Mouse (Mus musculus) layer of hippocampus, adult 18-20 months (tissue): Measurements from ENCODE around the gene Cables2. TPM values are rescaled to one million over a fixed set of nuclear protein-coding genes. Genes with fewer than 3 reads are reported as not detected.

Source experiments
- DNase-seq, 2 experiments: peaks; one replicate each; pipeline ENCODE4 v3.0.0; 2022; ENCODE audit warnings: low spot score in 2 of 2
- total RNA-seq, 2 experiments: library from RNA; stranded (reverse); gene quantifications; 2 replicates each; pipeline ENCODE4 v1.2.3; 2021

The Cables2 gene
- total RNA-seq, 2 experiments from 2014 or later = 31.6 to 35.5 TPM

DNA sequence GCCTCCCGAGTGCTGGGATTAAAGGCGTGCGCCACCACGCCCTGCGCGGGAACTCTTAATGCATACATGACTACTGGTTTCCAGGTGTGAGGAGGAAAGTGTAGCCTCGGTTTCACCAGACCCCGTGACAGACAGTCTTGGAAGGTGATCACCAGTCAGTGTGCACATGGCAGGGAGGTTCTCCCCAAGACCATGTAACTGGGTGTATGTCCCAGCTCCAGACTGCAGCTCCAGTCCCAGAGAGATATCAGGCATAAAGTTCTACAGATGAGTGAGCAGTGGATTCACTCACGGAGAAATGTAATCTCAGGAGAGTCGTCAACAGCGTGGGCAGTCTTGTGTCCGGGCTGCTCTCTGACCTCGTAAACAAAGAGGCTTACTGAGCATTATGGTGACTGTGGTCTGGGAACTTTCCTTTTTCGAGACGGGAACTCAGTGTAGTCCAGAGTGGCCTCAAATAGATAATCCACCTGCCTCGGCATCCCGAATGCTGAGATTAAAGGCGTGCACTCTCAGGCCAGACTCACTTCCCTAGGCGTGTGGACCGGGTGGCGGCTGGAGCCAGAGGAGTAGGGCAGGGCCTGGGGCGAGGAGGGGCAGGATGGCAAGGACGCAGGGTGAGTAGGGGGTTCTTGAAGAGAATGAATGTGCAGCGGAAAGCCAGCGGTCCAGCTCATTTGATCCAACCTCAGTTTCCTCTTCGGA, 16.8 kb downstream of the Cables2 start:
- DNase-seq = no peak

DNA sequence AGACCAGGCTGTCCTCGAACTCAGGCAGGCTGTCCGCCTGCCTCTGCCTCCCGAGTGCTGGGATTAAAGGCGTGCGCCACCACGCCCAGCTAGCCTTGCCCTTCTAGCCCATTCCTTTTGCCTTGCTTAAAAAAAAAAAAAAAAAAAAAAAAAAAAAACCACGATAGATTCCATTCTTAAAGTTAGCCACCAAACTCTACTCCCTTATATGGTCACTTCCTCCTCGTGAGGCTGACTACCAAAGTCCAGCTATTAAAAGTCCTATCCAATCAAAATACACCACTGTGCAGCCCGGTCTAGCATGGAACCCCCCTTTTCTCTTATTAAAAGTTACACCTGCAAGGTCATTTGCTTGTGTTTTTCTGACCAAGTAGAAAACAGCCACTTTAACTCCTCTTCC, 17.6 kb downstream of the Cables2 start:
- no peak for DNase-seq

DNA sequence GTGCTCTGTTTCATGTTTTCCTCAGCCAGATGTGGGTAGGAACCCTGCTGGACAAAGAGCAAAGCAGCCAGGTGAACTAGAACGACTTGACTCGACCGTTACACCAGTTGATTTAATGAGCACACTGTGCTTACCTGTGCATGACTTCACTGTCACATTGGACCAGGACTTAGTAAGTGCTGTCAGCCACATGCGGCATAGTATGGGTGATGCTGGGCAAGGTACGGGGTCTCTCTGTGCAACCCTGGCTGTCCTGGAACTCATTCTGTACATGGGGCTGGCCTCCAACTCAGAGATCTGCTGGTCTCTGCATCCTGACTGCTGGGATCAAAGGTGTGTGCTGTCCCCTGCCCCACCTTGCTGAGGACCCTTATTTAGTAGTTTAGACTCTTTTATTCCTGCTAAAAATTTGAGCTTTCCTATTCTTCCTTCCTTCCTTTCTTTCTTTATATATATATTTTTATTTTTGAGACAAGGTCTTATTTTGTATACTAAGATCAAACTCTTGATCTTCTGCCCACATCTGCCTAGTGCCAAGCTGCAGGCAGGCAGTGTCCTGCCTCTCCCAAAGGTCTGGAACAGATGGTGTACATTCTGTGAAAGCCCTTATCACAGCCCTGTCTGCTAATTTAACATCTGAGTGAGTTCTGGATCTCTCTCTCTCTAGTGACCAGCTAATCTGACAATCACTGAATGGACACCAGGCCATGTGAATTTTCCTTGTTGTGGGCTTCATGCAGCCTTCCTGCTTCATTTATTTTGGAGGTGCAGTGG, 18.7 kb downstream of the Cables2 start:
- no peak for DNase-seq

DNA sequence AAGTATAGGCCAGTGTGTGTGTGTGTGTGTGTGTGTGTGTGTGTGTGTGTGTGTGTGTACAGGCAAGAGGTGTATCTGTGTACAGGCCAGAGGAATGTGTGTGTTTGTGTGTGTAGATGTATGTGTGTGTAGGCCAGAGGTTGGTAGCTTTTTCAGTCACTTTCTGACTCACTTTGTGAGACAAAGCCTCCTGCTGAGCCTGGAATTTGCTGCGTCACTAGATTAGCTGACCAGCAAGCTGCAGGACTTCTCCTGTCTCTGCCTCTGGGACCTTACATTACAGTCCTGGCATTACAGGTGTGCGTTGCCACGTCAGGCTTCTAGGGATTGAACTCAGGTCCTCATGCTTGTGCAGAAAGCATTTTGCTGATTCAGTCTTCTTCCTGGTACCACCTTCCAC, 21.5 kb downstream of the Cables2 start:
- no peak for DNase-seq

DNA sequence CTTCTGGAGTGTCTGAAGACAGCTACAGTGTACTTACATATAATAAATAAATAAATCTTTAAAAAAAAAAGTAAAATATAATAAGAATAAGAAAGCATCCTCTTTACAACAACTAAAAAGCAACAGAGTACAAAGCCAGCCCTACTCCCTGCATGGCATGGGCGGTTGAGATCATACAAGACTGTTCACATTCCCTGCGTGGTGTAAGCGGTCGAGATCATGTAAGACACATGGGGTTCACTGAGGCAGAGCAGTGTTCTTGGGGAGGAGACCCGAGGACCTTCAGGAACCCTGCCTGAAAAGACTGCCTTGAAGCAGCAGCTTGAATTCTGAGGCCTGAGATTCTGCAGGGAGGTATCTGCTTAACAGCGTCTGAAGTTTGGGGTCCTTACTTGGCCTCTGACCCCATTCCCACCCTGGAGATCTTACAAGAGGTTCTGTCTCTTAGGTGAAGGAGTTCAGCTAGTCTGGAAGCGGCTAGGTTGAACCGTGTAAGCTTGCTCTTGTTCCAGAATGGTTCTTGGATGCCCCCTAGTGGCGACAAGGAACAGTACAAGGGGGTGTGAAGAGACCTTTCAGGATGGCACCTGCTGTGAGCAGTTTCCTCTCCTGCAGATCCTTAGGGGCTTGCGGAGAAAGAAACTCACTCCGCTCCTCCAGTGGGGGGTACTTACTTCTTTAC, 22.2 kb downstream of the Cables2 start:
- peak; percentile 69 to 83 for DNase-seq

DNA sequence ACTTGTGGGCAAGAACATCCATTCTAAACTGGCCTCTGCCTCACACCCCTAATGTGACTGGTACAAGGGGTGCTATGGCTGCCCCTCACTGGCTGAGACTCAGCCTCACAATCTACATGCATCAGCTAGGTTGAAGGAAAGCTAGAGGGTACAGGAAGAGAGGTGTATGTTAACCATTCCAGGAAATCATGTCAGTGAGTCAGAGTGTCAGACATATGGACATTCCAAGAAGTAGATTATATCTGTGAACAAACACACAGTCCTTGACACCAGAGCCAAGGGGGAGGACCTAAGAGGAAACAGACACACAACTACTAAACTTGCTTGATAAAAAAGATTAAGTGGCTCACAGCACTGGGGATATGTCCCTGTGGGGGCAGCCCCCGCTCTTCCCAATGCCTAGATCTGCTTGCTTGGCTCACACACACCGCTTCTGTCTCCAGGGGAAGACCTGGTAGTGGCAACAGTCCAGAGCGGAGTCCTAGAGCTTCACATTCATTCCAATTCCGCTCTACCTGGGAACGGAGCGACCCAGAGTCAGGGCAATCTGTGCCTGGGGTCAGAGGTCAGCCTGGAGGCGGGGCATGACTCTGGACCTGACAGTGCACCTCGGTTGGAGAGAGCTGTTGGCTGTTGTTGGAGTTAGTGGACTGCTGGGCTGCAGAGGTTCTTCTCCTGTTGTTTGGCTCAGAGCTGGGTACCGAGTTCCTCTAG, 24.2 kb downstream of the Cables2 start:
- no peak for DNase-seq

DNA sequence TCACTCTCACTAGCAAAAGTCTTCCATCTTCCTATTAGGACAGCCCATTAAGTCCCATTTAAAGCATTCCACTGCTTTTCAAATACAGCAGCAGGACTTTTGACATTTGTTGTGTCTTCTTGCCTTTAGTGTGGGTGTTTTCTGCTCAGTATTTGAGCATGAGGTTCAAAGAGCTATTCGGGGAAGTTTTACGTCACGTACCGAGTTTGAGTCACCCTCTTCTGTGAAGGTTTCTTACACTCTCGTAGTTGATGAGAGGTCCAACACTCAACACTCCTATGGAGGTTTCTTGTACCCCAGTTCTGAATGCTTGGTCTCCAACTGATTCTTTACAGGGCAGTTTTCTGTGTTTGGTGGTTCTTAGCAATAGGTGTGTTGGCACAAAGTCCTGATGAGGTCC, 25.4 kb downstream of the Cables2 start:
- no peak for DNase-seq

DNA sequence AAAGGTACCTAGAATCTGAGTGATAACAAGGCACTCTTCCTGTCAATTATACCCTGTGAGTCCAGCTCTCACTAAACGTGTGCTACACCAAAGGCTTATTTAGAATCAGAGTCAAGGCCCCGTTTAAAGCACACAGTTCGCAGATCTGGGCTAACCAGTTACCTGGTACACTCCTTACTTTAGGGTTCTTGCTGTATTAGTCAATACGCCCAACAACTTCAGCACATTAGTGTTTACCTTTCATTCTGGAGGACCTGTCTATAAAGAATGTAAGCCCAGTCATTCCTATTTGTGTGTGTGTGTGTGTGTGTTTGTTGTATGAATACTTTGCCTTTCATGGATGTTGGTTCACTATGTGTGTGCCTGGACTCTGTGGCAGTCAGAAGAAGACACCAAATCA, 30.2 kb downstream of the Cables2 start:
- no peak for DNase-seq

DNA sequence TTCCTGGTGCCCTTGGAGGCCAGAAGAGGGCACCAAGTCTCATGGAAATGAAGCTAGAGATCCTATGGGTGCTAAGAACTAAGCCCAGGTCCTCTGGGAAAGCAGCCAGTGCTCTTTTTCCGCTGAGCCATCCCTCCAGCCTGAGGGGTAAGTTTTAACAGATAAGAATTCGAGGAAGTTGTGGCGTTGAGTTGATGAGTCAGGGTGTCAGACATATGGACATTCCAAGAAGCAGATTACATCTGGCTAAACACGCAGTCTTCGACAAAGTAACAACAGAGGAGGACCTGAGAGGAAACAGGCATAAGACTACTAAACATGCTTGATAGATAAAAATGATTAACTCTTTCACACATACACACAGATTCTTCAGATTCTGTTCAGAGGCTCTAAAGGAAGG, 34.7 kb downstream of the Cables2 start:
- no peak for DNase-seq

DNA sequence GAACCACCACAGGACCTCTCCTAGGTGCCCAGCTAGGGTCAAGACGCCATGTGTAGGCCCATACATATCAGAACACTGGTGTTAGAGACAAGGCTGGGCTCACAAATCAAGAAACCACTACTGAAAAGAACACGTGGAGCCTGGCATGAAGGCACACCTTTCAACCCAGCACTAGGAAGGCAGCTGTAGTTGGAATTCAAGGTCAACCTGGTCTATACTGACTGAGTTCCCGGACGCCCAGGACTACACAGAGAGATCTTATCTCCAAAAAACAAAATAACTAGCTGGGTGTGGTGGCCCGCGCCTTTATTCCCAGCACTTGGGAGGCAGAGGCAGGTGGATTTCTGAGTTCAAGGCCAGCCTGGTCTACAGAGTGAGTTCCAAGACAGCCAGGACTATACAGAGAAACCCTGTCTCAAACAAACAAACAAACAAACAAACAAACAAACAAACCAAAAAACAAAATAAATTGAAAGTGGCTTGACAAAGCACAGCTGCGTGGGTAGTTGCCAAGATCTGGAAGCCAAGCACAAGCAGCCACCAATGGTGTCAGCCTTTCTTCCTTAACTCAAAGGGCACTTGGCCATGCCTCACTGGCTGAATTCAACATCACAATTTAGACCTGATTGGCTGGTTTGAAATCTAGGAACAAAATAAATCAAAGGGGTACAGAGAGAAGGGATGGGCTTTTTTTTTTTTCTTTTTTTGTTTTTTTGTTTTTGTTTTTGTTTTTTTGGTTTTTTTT, 35.5 kb downstream of the Cables2 start:
- DNase-seq = no peak

DNA sequence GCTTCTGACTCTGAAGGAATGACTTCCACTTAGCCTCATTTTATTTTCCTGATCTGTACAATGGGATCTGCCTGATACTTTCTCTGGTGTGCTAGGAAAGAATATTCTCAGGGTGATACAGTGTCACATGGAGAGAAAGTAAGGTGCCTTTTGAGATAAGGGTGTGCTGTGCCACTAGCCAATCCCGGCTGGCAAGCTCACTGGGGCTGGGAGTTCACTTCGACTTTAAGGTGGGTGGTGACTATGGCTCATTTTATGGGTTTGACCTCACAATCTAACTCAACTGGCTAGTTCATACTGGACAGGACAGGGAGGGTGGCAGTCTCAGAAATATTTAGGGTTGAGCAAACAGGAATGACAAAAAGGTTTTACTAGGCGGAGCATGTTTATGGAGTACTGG, 36.4 kb downstream of the Cables2 start:
- no peak for DNase-seq

DNA sequence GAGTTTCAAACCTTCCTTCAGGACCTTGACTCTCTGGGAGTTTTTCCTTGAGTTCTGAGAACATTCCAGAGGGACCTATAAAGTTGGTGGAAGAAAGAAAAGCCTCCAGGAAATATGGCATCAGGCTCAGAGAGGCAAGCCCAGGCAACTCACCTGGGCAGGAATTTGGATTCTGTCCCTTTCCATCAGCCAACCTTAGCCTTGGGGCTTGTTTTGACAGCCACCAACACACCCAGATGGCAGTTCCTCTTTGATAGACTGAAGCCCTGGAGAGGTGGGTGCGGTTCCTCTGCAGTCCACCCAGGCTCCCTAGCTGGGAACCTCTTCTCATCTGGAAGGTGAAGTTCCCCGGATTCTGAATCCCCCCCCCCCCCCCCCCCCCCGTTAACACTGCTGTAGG, 36.8 kb downstream of the Cables2 start:
- DNase-seq = no peak

DNA sequence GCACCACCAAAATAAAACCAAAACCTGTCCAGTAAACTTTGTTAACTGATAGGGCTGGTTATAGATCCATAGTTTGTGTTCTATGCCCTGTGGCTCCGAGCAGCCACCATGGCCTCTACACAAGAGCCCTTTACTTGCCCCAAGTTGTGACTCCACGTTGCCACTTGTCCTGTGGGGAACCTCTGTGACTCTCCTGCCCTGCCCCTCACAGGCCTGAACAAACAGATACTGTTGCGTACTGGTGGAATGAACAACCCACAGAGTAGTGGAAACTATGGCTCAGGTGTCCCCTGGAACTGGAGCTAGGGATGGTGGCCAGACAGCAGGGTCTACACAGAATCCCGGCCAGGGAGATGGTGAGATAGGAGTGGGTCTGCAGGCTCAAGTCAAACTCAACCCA, 37.5 kb downstream of the Cables2 start:
- DNase-seq = no peak

DNA sequence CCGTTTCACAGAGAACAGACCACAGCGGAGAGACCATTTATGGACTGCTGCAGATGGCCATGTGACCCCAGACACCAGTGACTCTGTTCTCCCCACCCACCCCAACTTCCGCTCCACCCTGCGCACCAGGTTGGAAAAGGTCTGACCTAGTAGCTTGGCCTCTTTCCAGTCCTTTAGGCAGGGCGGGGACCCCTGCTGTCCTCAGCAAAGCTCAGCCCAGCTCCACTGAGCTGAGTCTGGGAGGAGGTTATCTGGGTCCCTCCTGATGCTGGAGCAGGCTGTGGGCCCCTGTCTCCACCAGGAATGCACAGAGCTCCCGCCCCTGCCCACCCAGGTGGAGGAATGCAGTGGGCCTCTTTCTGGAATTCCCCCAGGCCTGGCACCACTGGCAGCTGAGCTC, 38.3 kb downstream of the Cables2 start:
- DNase-seq = no peak

DNA sequence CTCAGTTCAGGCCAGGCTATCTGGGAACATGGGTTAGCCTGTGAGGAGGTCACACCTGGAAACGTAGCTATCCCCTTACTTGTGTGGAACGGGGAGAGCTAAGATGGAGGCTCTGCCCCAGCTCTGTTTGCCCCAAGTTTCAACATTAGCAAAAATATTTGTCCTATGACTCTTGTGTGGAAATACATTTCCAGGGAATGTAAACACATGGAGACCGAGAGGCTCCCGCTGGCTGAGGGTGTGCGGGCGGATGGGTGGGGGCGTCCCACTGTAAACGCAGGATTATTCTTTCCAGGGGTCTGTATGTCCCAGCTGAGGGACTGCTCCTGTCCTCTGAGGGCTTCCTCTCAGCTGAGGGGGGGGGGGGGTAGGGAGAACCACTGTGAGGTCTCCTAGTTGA, 38.9 kb downstream of the Cables2 start:
- DNase-seq = no peak

DNA sequence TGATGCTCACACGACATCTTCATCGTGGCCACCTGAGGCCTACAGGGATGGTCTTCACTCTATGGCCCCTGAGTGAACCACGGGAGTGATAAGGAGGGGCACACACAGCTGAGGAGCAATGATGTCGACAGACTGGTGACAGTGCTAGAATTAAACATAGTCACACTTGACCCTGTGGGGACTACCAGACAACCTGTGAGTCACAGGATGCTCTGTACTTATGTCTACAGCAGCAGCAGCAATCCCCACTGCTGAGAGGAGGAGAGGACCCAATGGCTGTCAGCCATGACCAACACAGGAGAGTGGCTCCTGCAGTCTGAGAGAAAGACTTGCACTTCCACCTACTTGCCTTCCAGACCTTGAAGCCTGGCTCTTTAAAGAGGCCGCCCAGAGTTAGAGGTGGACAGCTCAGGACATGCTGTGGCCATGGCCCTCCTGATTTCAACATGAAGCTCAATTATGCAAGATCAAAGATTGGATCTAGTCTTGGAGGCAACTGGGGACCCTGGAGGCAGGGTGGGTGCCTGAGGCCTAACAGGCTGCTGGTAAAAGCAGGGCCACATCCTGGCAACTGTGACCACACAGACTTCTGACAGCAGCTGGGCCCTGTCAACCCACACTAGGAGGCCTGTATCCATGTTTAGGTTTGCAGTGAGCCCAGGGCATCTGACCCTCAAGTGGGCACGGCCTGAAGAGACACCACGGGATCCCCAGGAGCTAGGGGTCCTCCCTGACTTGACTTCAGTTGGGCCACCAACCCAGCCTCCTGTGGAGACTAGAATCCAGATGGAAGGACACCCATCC, 40.0 kb downstream of the Cables2 start:
- DNase-seq = no peak

DNA sequence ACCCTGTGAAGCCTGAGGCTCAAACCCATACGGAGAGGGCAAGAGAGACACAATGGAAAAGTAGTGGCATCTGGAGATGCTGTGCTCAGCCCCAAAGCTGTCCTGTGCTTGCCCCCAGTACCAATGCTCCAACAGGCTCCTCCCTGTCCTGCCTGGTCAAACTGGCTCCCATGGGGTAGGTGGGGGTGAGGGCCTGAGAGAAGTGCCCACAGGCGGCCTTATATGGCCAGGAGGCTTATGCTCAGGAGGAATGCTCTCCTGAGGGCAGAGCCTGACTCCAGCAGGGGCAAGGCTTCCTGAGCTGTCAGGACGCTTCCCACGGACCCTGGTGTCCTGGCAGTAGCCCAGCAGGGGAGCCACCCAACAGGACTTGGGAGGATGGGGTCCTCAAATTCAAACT, 42.8 kb downstream of the Cables2 start:
- DNase-seq = no peak

DNA sequence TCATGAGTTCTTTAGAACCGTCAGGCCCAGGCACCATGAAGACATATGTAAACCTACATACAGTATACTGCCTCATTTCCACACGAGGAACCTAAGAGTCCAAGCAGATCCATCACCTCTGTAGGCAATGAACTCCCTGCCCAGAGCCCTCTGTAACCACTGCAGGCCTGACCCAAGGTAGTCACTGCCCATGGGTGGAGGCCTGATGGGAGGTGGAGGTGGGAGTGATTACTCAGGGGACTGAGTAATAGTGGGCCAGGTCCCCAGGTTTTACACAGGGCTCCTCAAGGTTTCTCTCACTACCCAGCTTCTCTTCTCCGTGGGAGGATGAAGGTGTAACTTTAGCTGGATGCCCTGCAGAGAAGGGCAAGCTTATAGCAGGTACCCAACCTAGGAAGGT, 44.2 kb downstream of the Cables2 start:
- no peak for DNase-seq

DNA sequence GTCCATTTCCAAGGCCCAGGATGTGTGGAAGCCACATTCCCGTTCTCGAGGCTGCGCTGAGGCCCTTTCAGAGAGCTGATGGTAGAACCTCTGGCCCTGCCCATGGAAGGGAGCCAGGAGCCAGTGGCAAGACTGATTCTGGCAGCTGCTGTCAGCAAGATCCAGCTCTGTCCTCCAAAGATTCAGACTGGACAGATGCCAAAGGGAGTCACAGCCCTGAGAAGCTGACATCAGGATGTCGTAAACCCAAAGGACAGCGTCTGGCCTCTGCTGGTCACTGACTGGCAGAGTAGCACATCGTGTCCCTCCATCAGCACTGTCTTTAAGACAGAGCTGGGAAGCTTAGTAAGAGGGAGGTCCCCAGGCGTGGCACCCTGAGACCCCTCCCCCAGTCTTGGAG, 44.7 kb downstream of the Cables2 start:
- no peak for DNase-seq

DNA sequence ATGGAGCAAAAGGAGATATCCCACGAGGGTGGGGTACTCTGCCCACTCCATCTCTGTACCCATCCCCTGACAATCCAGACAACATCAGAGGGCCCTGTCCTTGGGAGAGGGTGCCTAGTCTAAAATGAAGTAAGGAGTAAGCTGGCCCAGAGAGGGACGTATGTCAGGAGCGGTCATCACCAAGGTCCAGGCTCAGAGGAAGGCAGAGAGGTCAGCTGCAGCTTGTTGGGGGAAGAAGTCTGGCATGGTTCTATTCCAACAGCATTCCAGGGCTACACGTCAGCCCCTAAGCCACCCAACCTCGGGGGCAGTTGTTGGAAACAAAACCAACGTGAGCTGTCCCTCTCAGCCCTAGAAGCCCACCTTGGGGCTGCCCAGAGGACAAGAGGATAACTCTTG, 45.2 kb downstream of the Cables2 start:
- DNase-seq = no peak
